Mouse (Mus musculus) bone marrow macrophage, adult 2 months (primary cell): ENCODE results near the gene Ampd2. TPM values are rescaled to one million over a fixed set of nuclear protein-coding genes. Genes with fewer than 3 reads are reported as not detected.
A peak's percentile ranks its signal among the peaks of the same experiment; 100 is the strongest.

Experiments
- H3K27ac ChIP-seq: 2 replicates; pipeline ENCODE4 v1.5.1; 2012; ENCODE audit warnings: low read depth, low read length; ENCODE audit not compliant: insufficient read depth
- H3K4me1 ChIP-seq: 2 replicates; pipeline ENCODE4 v1.6.1; 2012; ENCODE audit warnings: low read length; ENCODE audit not compliant: control insufficient read depth, insufficient read depth
- H3K4me3 ChIP-seq: 2 replicates; pipeline ENCODE4 v1.5.1; 2012; ENCODE audit warnings: mild to moderate bottlenecking, low read length, moderate library complexity; ENCODE audit not compliant: insufficient read depth
- CTCF ChIP-seq: IDR thresholded peaks from 2 replicates; pipeline ENCODE4 v1.5.1; 2012; ENCODE audit warnings: low read depth, mild to moderate bottlenecking, low read length, moderate library complexity
- POLR2A ChIP-seq: IDR thresholded peaks from 2 replicates; pipeline ENCODE4 v1.6.1; 2012; ENCODE audit warnings: mild to moderate bottlenecking, low read depth, low read length, borderline replicate concordance
- polyA plus RNA-seq: library from polyadenylated mRNA; stranded (reverse); fragments of >200 nt; gene quantifications from 2 replicates; pipeline ENCODE4 v1.2.4, GENCODE M21; 2012; ENCODE audit not compliant: missing spikeins, insufficient read depth, insufficient read length

The Ampd2 gene
- polyA plus RNA-seq, 1 experiment = 22.4 TPM

GRCm38 (mm10) chr3:108089916-108090315 lies 3.5 kb upstream of the Ampd2 start:
- no peak for TF ChIP-seq CTCF
- no peak for TF ChIP-seq POLR2A
- H3K27ac ChIP-seq = no peak overlapping the region
- no peak overlapping the region for H3K4me3 ChIP-seq
- H3K4me1 ChIP-seq = peaks cover 20% of the 10 kb centered on the region

GRCm38 (mm10) chr3:108088842-108089380 lies 2.5 kb upstream of the Ampd2 start:
- H3K4me3 ChIP-seq = no peak overlapping the region
- no peak overlapping the region for H3K27ac ChIP-seq
- TF ChIP-seq CTCF (no peak), POLR2A (no peak)
- peaks cover 29% of the 10 kb centered on the region for H3K4me1 ChIP-seq

GRCm38 (mm10) chr3:108087329-108087728 lies 878 bp upstream of the Ampd2 start:
- TF ChIP-seq POLR2A = no peak
- TF ChIP-seq CTCF = no peak

GRCm38 (mm10) chr3:108085721-108086469 lies 556 bp downstream of the Ampd2 start:
- Histone ChIP-seq H3K27ac (peak overlapping the region; percentile 63), H3K4me3 (peak overlapping the region; percentile 66), H3K4me1 (peaks cover 41% of the 10 kb centered on the region)
- TF ChIP-seq CTCF = no peak
- TF ChIP-seq POLR2A = no peak

More at GRCm38 (mm10) chr3:108087329-108087728, 878 bp upstream of the Ampd2 start:
- H3K27ac ChIP-seq = no peak overlapping the region
- H3K4me3 ChIP-seq = no peak overlapping the region
- peaks cover 39% of the 10 kb centered on the region for H3K4me1 ChIP-seq

DNA sequence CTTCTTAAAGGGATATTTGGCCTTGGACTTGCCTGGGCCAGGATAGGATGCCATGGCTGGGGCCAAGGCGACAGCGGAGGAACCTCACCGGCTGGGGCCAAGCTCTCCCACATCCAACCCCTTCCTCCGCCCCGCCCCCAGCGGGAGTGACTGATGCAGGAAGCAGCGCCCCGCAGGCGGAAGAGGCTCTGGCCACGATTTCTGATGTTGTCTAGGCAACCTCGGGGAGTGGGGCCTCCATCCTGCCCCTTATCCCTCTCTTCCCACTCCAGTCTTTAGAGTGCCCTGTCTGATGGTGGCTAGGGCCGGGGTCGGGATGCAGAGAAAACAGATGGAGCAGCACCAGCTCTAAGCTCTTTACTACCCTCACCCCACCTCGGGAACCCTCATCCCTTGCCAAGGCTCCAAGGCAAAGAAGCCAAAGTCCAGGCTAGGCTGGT lies 1.1 kb downstream of the Ampd2 start:
- Histone ChIP-seq H3K27ac (peak overlapping the region; percentile 63), H3K4me3 (peak overlapping the region; percentile 66), H3K4me1 (peaks cover 41% of the 10 kb centered on the region)
- TF ChIP-seq CTCF (no peak), POLR2A (no peak)

DNA sequence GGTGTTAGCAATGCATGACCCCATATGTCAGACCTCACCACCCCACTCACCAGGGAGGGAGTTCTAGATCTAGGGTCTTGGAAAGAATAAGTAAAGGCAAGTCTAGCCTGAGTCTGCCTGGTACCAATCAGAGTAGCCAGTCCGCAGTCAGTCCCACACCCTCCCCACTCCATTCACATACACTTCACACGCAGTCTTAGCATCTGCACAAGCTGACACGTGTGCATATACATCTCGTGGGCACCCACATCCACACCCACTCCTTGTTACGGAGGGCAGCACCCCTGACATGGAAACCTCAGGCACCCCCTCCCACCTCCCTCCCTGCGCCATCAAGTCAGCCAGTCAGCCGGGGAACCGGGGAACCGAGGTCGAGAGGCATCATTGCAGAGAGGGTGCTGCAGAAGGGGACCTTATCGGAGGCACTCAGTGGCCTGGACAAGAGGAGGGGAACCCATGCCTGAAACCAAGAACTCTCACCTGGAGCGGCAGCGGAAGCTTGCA lies 1.6 kb downstream of the Ampd2 start:
- Histone ChIP-seq H3K27ac (no peak overlapping the region), H3K4me1 (peaks cover 41% of the 10 kb centered on the region), H3K4me3 (peak overlapping the region; percentile 66)
- no peak for TF ChIP-seq CTCF

DNA sequence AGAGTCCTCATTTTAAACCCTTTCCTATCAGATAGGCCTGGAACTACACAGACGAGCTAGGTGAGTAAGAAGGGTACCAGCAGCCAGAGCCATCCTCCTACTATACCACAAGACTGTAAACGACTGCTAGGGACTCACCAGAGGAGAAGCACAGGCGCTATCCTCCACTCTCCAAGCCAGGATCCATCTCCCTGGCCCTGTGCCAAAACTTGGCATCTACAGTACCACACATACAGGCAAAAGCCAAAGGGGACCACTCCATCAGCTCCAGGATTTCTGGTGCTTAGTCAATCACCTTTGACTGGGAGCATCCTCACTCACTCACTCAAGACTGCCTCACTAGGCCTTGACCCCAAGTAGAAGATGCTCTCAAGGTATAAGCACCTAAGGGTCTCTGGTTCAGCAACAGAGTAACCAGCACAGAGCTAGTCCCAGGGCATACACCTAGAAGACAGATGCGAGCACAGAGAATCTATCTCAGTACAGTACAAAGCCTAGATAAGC lies 2.5 kb downstream of the Ampd2 start:
- no peak overlapping the region for H3K27ac ChIP-seq
- TF ChIP-seq POLR2A = no peak
- no peak for TF ChIP-seq CTCF
- H3K4me1 ChIP-seq = peaks cover 39% of the 10 kb centered on the region
- H3K4me3 ChIP-seq = no peak overlapping the region

DNA sequence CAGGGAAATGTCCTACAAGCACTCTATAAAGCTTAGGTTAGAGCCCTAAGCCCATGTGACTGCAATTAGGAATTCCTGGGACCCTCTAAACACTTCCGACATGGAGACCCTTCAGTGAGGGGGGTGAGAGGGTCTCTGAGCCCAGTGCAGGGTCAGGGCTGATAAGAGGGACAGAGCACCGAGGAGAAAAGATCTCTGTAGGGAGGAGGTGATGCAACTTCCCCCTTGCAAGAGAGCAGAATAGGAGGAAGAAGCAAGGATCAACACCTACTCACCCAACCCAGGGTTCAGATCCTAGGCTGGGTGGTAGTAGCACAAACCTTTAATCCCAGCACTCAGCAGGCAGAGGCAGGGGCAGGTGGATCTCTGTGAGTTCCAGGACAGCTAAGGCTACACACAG lies 3.3 kb downstream of the Ampd2 start:
- no peak overlapping the region for H3K27ac ChIP-seq
- H3K4me1 ChIP-seq = peaks cover 35% of the 10 kb centered on the region
- TF ChIP-seq POLR2A (no peak), CTCF (no peak)
- no peak overlapping the region; the same call in 1 of the 2 replicates for H3K4me3 ChIP-seq

GRCm38 (mm10) chr3:108082251-108082875 lies 4.1 kb downstream of the Ampd2 start:
- TF ChIP-seq CTCF (no peak), POLR2A (no peak)
- Histone ChIP-seq H3K4me1 (peaks cover 34% of the 10 kb centered on the region), H3K27ac (no peak overlapping the region), H3K4me3 (no peak overlapping the region)

GRCm38 (mm10) chr3:108081681-108082080 lies 4.8 kb downstream of the Ampd2 start:
- H3K27ac ChIP-seq = no peak overlapping the region
- no peak for TF ChIP-seq POLR2A
- no peak for TF ChIP-seq CTCF
- peaks cover 27% of the 10 kb centered on the region for H3K4me1 ChIP-seq
- no peak overlapping the region for H3K4me3 ChIP-seq
